Mouse (Mus musculus): ENCODE measurements around the gene Wfdc15a. TPM values are rescaled to one million over a fixed set of nuclear protein-coding genes. Genes with fewer than 3 reads are reported as not detected.

Gene Wfdc15a
- polyA plus RNA-seq, 1 experiment from 2014 or later: not detected

GRCm38 (mm10) chr2:164195971-164196699 lies 3.8 kb downstream of the Wfdc15a start:
- no peaks in the 10 kb centered on the region for H3K4me1 ChIP-seq (replicated peaks)
- H3K9me3 ChIP-seq: no peaks in the 10 kb centered on the region
- no peak for ATAC-seq (ENCODE audit: insufficient number of reproducible peaks, insufficient read depth, low FRiP score, low TSS enrichment, low read depth)
- H3K27me3 ChIP-seq: no peaks in the 10 kb centered on the region; the same call in 1 of the 2 replicates
- H3K4me3 ChIP-seq (replicated peaks): no peak overlapping the region
- H3K4me2 ChIP-seq: no peak overlapping the region
- 85% methylated on average over 5 of the region's 5 CpGs for WGBS
- no peak overlapping the region for H3K27ac ChIP-seq
- H3K36me3 ChIP-seq: no peaks in the 10 kb centered on the region
- H3K9ac ChIP-seq (replicated peaks): no peak overlapping the region

- H3K4me3 ChIP-seq (replicated peaks): no peak overlapping the region
- WGBS: 80% methylated on average over 5 of the region's 5 CpGs
- H3K9ac ChIP-seq (replicated peaks): no peak overlapping the region
- H3K27me3 ChIP-seq: no peaks in the 10 kb centered on the region; the same call in 1 of the 2 replicates
- H3K9me3 ChIP-seq: no peaks in the 10 kb centered on the region
- ATAC-seq (ENCODE audit: insufficient number of reproducible peaks, insufficient read depth, low FRiP score, low TSS enrichment, low read depth): no peak
- no peak overlapping the region for H3K27ac ChIP-seq
- no peaks in the 10 kb centered on the region for H3K4me1 ChIP-seq (replicated peaks)
- H3K36me3 ChIP-seq: no peaks in the 10 kb centered on the region
- H3K4me2 ChIP-seq: no peak overlapping the region
These were observed 4.8 kb downstream of the Wfdc15a start for GRCm38 (mm10) chr2:164194959-164195630.

- Histone ChIP-seq H3K27ac (no peak overlapping the region), H3K9me3 (no peaks in the 10 kb centered on the region), H3K4me2 (no peak overlapping the region), H3K27me3 (peaks cover 8% of the 10 kb centered on the region), H3K4me1 (replicated peaks) (no peaks in the 10 kb centered on the region), H3K4me3 (replicated peaks) (no peak overlapping the region), H3K36me3 (no peaks in the 10 kb centered on the region), H3K9ac (replicated peaks) (no peak overlapping the region)
- no peak for ATAC-seq (ENCODE audit: insufficient number of reproducible peaks, insufficient read depth, low FRiP score, low TSS enrichment, low read depth)
These were observed 7.7 kb downstream of the Wfdc15a start for GRCm38 (mm10) chr2:164192279-164192678.

- Histone ChIP-seq H3K4me1 (replicated peaks) (no peaks in the 10 kb centered on the region), H3K9ac (replicated peaks) (no peak within 1 kb of the TSS), H3K27ac (no peak within 1 kb of the TSS), H3K36me3 (no peaks in the 10 kb centered on the region), H3K4me3 (replicated peaks) (no peak within 1 kb of the TSS), H3K4me2 (no peak within 1 kb of the TSS), H3K9me3 (no peaks in the 10 kb centered on the region), H3K27me3 (peaks cover 8% of the 10 kb centered on the region)
- ATAC-seq (ENCODE audit: insufficient number of reproducible peaks, insufficient read depth, low FRiP score, low TSS enrichment, low read depth): no peak
- 85% methylated on average over 6 of the region's 6 CpGs for WGBS
These were observed 9.4 kb downstream of the Wfdc15a start, which contains the start of gene Wfdc12 for GRCm38 (mm10) chr2:164190576-164190975. Gene Wfdc12, minus strand, starts transcription at chr2:164190608.

- no peak overlapping the region for H3K9ac ChIP-seq (replicated peaks)
These were observed 11.2 kb downstream of the Wfdc15a start for GRCm38 (mm10) chr2:164188722-164189121.

GRCm38 (mm10) chr2:164184145-164184719 lies 15.7 kb downstream of the Wfdc15a start:
- no peak overlapping the region for H3K4me3 ChIP-seq (replicated peaks)
- H3K36me3 ChIP-seq: no peaks in the 10 kb centered on the region
- H3K27me3 ChIP-seq: peaks cover 31% of the 10 kb centered on the region
- H3K27ac ChIP-seq: no peak overlapping the region
- H3K9ac ChIP-seq (replicated peaks): no peak overlapping the region
- 0 out of 2 replicates have a peak, but pooled peaks cover 6% of the 10 kb centered on the region for H3K4me1 ChIP-seq (replicated peaks)
- H3K9me3 ChIP-seq: no peaks in the 10 kb centered on the region
- ATAC-seq (ENCODE audit: insufficient number of reproducible peaks, insufficient read depth, low FRiP score, low TSS enrichment, low read depth): no peak
- WGBS: 47% methylated on average over 9 of the region's 9 CpGs
- H3K4me2 ChIP-seq: no peak overlapping the region

More at GRCm38 (mm10) chr2:164188722-164189121, 11.2 kb downstream of the Wfdc15a start:
- Histone ChIP-seq H3K27ac (no peak overlapping the region), H3K27me3 (peaks cover 15% of the 10 kb centered on the region), H3K36me3 (no peaks in the 10 kb centered on the region), H3K4me1 (replicated peaks) (0 out of 2 replicates have a peak, but pooled peaks cover 6% of the 10 kb centered on the region), H3K9me3 (no peaks in the 10 kb centered on the region), H3K4me3 (replicated peaks) (no peak overlapping the region), H3K4me2 (no peak overlapping the region)
- 31% methylated on average over 5 of the region's 5 CpGs for WGBS
- no peak for ATAC-seq (ENCODE audit: insufficient number of reproducible peaks, insufficient read depth, low FRiP score, low TSS enrichment, low read depth)

- 63% methylated on average over 9 of the region's 9 CpGs for WGBS
- H3K4me1 ChIP-seq (replicated peaks): 0 out of 2 replicates have a peak, but pooled peaks cover 6% of the 10 kb centered on the region
- no peaks in the 10 kb centered on the region for H3K36me3 ChIP-seq
- no peaks in the 10 kb centered on the region for H3K9me3 ChIP-seq
- no peak overlapping the region for H3K9ac ChIP-seq (replicated peaks)
- ATAC-seq (ENCODE audit: insufficient number of reproducible peaks, insufficient read depth, low FRiP score, low TSS enrichment, low read depth): no peak
- no peak overlapping the region for H3K4me3 ChIP-seq (replicated peaks)
- peaks cover 37% of the 10 kb centered on the region for H3K27me3 ChIP-seq
- H3K4me2 ChIP-seq: no peak overlapping the region
- no peak overlapping the region for H3K27ac ChIP-seq
These were observed 16.6 kb downstream of the Wfdc15a start for GRCm38 (mm10) chr2:164183340-164183739.

GRCm38 (mm10) chr2:164182692-164183255 lies 17.2 kb downstream of the Wfdc15a start, which contains the start of gene Wfdc5:
Gene Wfdc5, minus strand, starts transcription at chr2:164182742.
- peaks cover 40% of the 10 kb centered on the region for H3K27me3 ChIP-seq
- no peak within 1 kb of the TSS for H3K9ac ChIP-seq (replicated peaks)
- H3K36me3 ChIP-seq: no peaks in the 10 kb centered on the region
- no peak for ATAC-seq (ENCODE audit: insufficient number of reproducible peaks, insufficient read depth, low FRiP score, low TSS enrichment, low read depth)
- no peaks in the 10 kb centered on the region for H3K9me3 ChIP-seq
- 0 out of 2 replicates have a peak, but pooled peaks cover 6% of the 10 kb centered on the region for H3K4me1 ChIP-seq (replicated peaks)
- H3K4me3 ChIP-seq (replicated peaks): no peak within 1 kb of the TSS
- no peak within 1 kb of the TSS for H3K27ac ChIP-seq
- H3K4me2 ChIP-seq: no peak within 1 kb of the TSS
- 84% methylated on average over 7 of the region's 7 CpGs for WGBS

GRCm38 (mm10) chr2:164180770-164181169 lies 19.2 kb downstream of the Wfdc15a start:
- no peaks in the 10 kb centered on the region for H3K36me3 ChIP-seq

GRCm38 (mm10) chr2:164180124-164180523 lies 19.8 kb downstream of the Wfdc15a start:
- Histone ChIP-seq H3K9ac (replicated peaks) (no peak overlapping the region), H3K9me3 (no peaks in the 10 kb centered on the region), H3K36me3 (no peaks in the 10 kb centered on the region), H3K27ac (no peak overlapping the region), H3K4me1 (replicated peaks) (0 out of 2 replicates have a peak, but pooled peaks cover 6% of the 10 kb centered on the region), H3K4me2 (no peak overlapping the region), H3K27me3 (peaks cover 41% of the 10 kb centered on the region), H3K4me3 (replicated peaks) (no peak overlapping the region)
- ATAC-seq (ENCODE audit: insufficient number of reproducible peaks, insufficient read depth, low FRiP score, low TSS enrichment, low read depth): no peak
- 35% methylated on average over 3 of the region's 3 CpGs for WGBS

More at GRCm38 (mm10) chr2:164180770-164181169, 19.2 kb downstream of the Wfdc15a start:
- Histone ChIP-seq H3K4me2 (no peak overlapping the region), H3K9me3 (no peaks in the 10 kb centered on the region), H3K27ac (no peak overlapping the region), H3K4me3 (replicated peaks) (no peak overlapping the region), H3K9ac (replicated peaks) (no peak overlapping the region), H3K4me1 (replicated peaks) (0 out of 2 replicates have a peak, but pooled peaks cover 6% of the 10 kb centered on the region), H3K27me3 (peaks cover 39% of the 10 kb centered on the region)
- ATAC-seq (ENCODE audit: insufficient number of reproducible peaks, insufficient read depth, low FRiP score, low TSS enrichment, low read depth): no peak
- WGBS: 85% methylated on average over 4 of the region's 4 CpGs

GRCm38 (mm10) chr2:164177831-164178230 lies 22.1 kb downstream of the Wfdc15a start:
- H3K4me3 ChIP-seq (replicated peaks): no peak overlapping the region
- no peak overlapping the region for H3K27ac ChIP-seq
- H3K27me3 ChIP-seq: peaks cover 55% of the 10 kb centered on the region
- no peaks in the 10 kb centered on the region for H3K36me3 ChIP-seq
- H3K9ac ChIP-seq (replicated peaks): no peak overlapping the region
- H3K9me3 ChIP-seq: no peaks in the 10 kb centered on the region
- no peak for ATAC-seq (ENCODE audit: insufficient number of reproducible peaks, insufficient read depth, low FRiP score, low TSS enrichment, low read depth)
- H3K4me2 ChIP-seq: no peak overlapping the region
- 71% methylated on average over 5 of the region's 5 CpGs for WGBS
- no peaks in the 10 kb centered on the region for H3K4me1 ChIP-seq (replicated peaks)
